ENCODE assay signal across 8 mouse cellular contexts in genomic region chr6:37439676-37440490, GRCm38 (mm10). TPM values are rescaled to one million over a fixed set of nuclear protein-coding genes. Genes with fewer than 3 reads are reported as not detected.
DNase-seq lines count a peak whose midpoint lies in the region; ATAC-seq lines count a peak whose summit lies in the region.

No protein-coding gene starts in this region.

- peak overlapping the region; percentile 97 for H3K4me2 ChIP-seq in liver, embryonic 12.5 days
- peak overlapping the region; percentile 70 for H3K4me2 ChIP-seq in stomach, embryonic 15.5 days

- H3K4me3 ChIP-seq in hindbrain, embryonic 10.5 days: peak overlapping the region; percentile 88
- H3K4me3 ChIP-seq in liver, embryonic 12.5 days: peak overlapping the region; percentile 82
- peak overlapping the region; percentile 86 for H3K4me3 ChIP-seq in stomach, embryonic 15.5 days (replicated peaks)

- H3K4me1 ChIP-seq in hindbrain, embryonic 10.5 days (replicated peaks): peaks cover 38% of the 10 kb centered on the region
- peaks cover 23% of the 10 kb centered on the region for H3K4me1 ChIP-seq in liver, embryonic 12.5 days
- H3K4me1 ChIP-seq in stomach, embryonic 15.5 days: peaks cover 25% of the 10 kb centered on the region

- WGBS in hindbrain, embryonic 10.5 days: 51% methylated on average over 13 of the region's 13 CpGs
- 67% methylated on average over 13 of the region's 13 CpGs for WGBS in liver, embryonic 12.5 days (ENCODE audit: insufficient replicate concordance)
- 34% methylated on average over 13 of the region's 13 CpGs for WGBS in stomach, embryonic 15.5 days

- ATAC-seq in liver, embryonic 12.5 days: no peak
- no peak for ATAC-seq in stomach, embryonic 15.5 days (ENCODE audit: insufficient read depth, low FRiP score, low read depth)

- peak; percentile 61 to 88 for DNase-seq in adrenal gland, adult (ENCODE audit: inconsistent age in 2 of 2, low spot score in 1 of 2)
- no peak for DNase-seq in adrenal gland, postnatal 4 days (ENCODE audit: low spot score in 2 of 2)
- DNase-seq in adrenal gland, postnatal 36 days: peak; percentile 44 to 57
- no peak for DNase-seq in hindbrain, embryonic 10.5 days (ENCODE audit: low spot score)
- no peak for DNase-seq in thymus, postnatal 14 days
- no peak for DNase-seq in cerebellum, postnatal 10 days

- H3K36me3 ChIP-seq in hindbrain, embryonic 10.5 days: no peaks in the 10 kb centered on the region
- no peaks in the 10 kb centered on the region for H3K36me3 ChIP-seq in liver, embryonic 12.5 days
- H3K36me3 ChIP-seq in stomach, embryonic 15.5 days: no peaks in the 10 kb centered on the region

- H3K27ac ChIP-seq in hindbrain, embryonic 10.5 days: peak overlapping the region; percentile 89
- H3K27ac ChIP-seq in liver, embryonic 12.5 days: 0 out of 2 replicates have a peak overlapping the region, but pooled peaks have one; percentile 56
- peak overlapping the region; percentile 91 for H3K27ac ChIP-seq in stomach, embryonic 15.5 days

- peak overlapping the region; percentile 84 for H3K9ac ChIP-seq in liver, embryonic 12.5 days
- peak overlapping the region; percentile 80; the same call in 1 of the 2 replicates for H3K9ac ChIP-seq in stomach, embryonic 15.5 days

- H3K27me3 ChIP-seq in hindbrain, embryonic 10.5 days (ENCODE audit: insufficient read depth, poor library complexity, severe bottlenecking): no peaks in the 10 kb centered on the region
- no peaks in the 10 kb centered on the region for H3K27me3 ChIP-seq in liver, embryonic 12.5 days (replicated peaks)
- H3K27me3 ChIP-seq in stomach, embryonic 15.5 days (replicated peaks): no peaks in the 10 kb centered on the region

- no peaks in the 10 kb centered on the region for H3K9me3 ChIP-seq in hindbrain, embryonic 10.5 days
- H3K9me3 ChIP-seq in liver, embryonic 12.5 days (replicated peaks): no peaks in the 10 kb centered on the region
- H3K9me3 ChIP-seq in stomach, embryonic 15.5 days: no peaks in the 10 kb centered on the region

RNA-seq across cellular contexts. Expression of gene Creb3l2, which starts 2.1 kb away (rescaled TPM):
- total RNA-seq in adrenal gland, postnatal 4 days (2021): 10 to 100 TPM; 71.3 to 78.3 TPM
- 100 to 1,000 TPM in 1 of 2 experiments, 10 to 100 TPM in 1; 89.5 to 100 TPM for total RNA-seq in adrenal gland, postnatal 36 days (2021)
- 7.6 and 9.4 TPM in 2 replicates for polyA plus RNA-seq in hindbrain, embryonic 10.5 days (2016; fragmentation: Nextera tagmentation; extraction: Ambion mirVana)
- polyA plus RNA-seq in liver, embryonic 12.5 days (2016; fragmentation: Nextera tagmentation; extraction: Ambion mirVana): 5.0 and 5.1 TPM in 2 replicates
- 18.1 and 21.7 TPM in 2 replicates for polyA plus RNA-seq in stomach, embryonic 15.5 days (2015; fragmentation: Nextera tagmentation; extraction: Ambion mirVana)

Comparison
In these comparisons a context has a peak if more than half of its experiments do, and no peak if none do; other contexts are left out.
1. DNase-seq: peak in adrenal gland, adult (2 of 2) and adrenal gland, postnatal 36 days (2 of 2); none in adrenal gland, postnatal 4 days (0 of 2), hindbrain, embryonic 10.5 days (single experiment), thymus, postnatal 14 days (single experiment) and cerebellum, postnatal 10 days (0 of 2).
2. Peak in every context shown above with its lines, with median percentiles within 50 percentile points of each other: H3K27ac ChIP-seq and H3K4me3 ChIP-seq.